Mouse (Mus musculus) cerebellum, postnatal 10 days (tissue): Measurements from ENCODE around the gene Faah.

Experiments used
- DNase-seq, 2 experiments: peaks; one replicate each; pipeline ENCODE4 v3.0.0; 2021; ENCODE audit warnings: mixed read lengths in 2 of 2

Gene Faah

DNA sequence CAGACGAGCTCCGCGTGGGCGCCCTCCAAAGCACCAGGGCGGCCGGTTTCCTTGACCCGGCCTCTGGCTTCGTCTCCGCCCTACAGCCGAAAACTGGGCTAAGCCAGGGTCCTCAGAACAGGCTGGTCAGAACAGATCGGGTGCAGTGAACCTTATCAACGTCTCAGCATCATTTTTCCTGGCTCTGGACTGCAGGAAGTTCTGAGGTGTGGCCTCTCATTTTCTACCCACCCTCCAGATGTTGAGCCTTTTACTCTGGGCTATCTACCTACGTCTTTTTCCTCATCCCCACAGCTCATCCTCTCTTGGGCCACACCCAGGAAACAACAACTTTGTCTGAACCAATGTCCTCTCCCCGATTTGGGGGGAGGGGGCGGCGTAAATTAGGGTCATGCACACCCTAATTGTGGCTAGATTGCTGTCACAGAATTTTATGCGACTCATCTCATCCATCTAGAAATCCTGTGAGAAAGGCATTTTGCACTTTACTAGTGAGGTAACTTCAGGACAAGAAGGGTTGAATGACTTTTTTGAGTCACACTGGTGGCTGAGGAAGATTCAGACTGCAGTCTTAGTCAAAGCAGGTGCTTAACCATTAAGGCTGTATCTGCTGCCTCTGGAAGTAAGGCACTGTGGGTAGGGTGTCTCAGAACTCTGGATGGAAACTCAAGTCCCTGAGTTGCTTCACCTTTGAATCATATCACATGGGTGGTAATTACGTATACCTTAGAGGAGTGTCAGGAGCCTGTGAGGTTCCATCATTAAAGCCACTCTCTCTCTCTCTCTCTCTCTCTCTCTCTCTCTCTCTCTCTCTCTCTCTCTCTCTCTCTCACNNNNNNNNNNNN, at the start of gene Faah:
Gene Faah, minus strand, starts transcription at position 25 of the 845 bp plus-strand sequence.
- no peak for DNase-seq

GRCm38 (mm10) chr4:116063855-116064254, 46.1 kb upstream of the Faah start:
- DNase-seq: no peak

- DNase-seq: no peak
Measured at GRCm38 (mm10) chr4:116059012-116059726, 41.4 kb upstream of the Faah start.

DNA sequence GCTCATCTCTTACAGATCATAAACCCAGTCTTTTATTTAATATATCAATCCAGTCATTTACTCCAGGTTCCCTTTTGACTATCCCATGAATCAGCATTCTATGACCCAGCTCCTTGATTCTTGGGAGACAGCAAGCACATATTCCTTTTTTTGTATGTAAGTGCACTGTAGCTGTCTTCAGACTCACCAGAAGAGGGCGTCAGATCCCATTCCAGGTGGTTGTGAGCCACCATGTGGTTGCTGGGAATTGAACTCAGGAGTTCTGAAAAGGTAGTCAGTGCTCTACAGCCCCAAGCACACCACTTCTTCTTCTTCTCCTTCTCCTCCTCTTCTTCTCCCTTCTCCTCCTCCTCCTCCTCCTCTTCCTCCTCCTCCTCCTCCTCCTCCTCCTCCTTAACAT, 39.8 kb upstream of the Faah start:
- DNase-seq: no peak

- DNase-seq: peak; percentile 87 to 91
Measured at GRCm38 (mm10) chr4:116053399-116053961, 35.8 kb upstream of the Faah start, which contains the start of gene Nsun4. Nsun4 (minus strand) TSS chr4:116053876.

DNA sequence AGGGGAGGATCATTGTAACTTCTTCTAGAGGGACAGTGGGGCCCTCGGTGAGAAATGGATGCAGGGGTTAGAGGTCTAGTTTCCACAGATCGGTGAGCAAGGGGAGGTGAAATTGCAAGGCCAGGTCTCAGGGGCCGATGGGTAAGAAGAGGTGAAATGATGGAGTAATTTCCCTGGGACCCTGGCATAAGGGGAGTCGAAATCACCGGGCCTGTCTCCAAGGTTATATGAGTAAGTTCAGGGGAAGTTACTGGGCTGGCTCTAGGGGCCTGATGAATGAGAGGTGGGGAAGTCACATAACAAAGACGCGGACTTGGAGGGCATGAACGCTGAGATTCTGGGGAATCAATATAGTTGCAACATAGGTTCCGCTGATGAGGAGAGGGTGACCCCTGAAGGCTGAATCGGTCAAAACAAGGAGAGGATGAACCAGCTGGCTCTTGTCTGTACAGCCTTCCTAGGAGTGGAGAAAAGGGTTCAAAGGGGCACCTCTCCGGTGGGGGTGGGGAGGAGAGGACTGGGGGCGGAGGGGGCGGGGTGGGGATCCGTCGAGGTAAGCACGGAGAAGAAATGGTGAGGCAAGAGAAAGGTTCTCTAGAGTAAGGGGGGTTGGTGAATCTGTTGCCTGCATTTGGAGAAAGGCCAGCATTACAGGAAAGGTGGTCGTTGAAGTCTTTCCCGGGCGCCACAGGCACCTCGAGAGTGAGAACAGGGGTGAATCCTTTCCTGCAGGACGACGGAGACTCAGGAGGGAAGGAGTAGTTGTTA, 35.0 kb upstream of the Faah start:
- peak; percentile 63 to 68 for DNase-seq

- DNase-seq: no peak
Measured at GRCm38 (mm10) chr4:116049211-116049610, 31.5 kb upstream of the Faah start.

DNA sequence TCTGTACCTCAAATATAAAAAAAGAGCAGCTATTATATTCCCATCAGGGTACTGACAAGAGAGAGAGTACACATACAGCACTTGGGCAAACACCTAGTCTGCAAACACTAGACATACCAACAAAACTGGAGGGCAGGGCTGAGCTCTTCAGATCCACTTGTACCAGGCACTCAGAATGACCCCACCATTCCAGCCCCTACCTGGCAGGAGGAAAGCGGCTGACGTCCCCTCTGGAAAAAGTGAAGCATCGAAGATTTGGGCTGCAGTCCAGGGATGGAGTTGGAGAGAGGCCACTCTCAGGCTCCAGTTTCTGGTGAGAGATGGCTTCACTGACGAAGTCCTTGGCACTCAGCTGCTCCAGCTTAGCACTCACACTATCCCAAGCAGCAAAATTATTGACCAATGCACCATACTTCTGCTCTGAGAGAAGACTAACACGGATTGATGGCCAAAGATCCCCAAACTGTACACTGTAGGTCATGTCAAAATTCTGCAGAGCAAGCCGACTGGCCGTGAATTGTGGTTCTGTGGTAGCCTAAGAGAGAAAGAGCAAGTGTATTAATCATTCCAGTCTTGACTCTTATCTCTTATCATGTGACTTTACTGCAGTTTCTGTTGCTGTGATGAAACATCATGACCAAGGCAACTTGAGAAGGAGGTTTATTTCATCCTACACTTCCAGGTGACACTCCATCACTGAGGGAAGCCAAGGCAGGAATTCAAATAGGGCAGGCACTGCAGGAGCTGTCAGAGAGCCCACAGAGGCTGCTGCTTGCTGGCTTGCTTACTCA, 30.6 kb upstream of the Faah start:
- peak; percentile 23 to 30 for DNase-seq

GRCm38 (mm10) chr4:116047681-116048080, 30.0 kb upstream of the Faah start:
- DNase-seq: no peak

GRCm38 (mm10) chr4:116046604-116047003, 28.9 kb upstream of the Faah start:
- DNase-seq: no peak

GRCm38 (mm10) chr4:116042186-116042585, 24.5 kb upstream of the Faah start:
- DNase-seq: no peak

GRCm38 (mm10) chr4:116040466-116040865, 22.7 kb upstream of the Faah start:
- DNase-seq: no peak

DNA sequence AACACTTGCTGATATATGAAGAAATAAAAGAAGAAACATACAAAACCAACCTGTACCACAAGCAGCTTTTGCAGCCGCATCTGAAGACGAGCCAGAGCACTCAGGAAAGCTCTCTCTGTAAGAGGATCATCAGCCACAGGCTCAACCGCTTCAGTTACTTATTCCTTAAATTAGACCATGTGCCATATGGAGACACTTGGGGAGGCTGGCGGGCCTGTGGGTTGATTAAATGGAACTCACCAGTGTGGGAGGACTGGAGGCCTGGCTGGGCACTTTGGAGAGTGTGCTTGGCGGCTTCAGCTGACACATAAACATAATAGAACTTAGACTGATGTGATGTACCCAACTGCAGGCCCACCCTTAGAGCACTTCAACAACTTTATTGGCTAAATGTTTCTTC, 15.6 kb upstream of the Faah start:
- DNase-seq: no peak

GRCm38 (mm10) chr4:116032906-116033305, 15.2 kb upstream of the Faah start:
- no peak for DNase-seq

DNA sequence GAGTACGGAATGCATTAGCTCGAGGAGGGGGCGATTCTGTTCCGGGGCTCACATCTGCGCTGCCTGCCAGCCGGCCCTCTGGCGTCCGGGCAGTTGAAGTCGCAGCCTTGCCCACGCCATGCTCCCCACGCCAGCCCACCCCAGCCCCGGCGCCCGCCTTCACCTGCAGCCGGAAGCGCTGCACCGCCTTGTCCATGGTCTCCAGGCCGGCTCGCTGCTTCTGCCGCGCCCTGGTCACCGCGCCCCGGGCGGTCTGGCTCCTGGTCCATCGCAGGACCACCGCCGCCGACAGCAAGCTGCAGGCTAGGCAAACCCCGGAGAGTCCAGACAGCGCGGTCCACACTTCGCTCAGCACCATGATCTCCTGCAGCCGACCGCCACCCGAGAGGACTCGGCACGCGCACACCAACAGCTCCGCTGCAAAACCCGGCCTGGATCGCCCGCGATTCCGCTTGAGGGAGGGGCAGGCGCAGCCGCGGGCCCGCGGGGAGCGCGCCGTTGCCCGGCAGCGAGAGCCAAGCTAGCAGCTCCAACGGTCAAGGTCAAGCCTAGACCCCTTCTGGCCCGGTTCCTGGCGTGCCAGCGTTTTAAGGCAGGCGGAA, 325 bp downstream of the Faah start:
- peak; percentile 82 to 86 for DNase-seq

- no peak for DNase-seq
Measured at GRCm38 (mm10) chr4:116016862-116017299, 845 bp downstream of the Faah start.

DNA sequence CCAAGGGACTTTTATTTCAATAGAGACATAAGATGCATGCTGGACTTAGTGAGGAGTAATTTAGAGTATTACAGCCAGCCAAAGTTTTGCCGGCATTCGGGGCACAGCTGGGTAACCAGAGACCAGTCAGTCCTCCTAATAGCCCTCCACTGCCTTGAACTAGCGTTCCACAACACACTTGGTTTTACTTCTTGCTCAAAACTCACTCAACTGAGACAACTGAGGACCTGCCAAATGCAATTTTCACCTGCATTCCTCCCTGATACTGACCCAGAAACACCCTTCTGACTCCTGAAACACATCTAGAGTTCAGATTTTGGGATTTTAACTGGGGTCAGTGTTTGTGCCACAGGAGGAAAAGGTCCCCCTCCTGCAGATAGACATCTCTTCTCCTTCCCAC, 1.3 kb downstream of the Faah start:
- DNase-seq: no peak

DNA sequence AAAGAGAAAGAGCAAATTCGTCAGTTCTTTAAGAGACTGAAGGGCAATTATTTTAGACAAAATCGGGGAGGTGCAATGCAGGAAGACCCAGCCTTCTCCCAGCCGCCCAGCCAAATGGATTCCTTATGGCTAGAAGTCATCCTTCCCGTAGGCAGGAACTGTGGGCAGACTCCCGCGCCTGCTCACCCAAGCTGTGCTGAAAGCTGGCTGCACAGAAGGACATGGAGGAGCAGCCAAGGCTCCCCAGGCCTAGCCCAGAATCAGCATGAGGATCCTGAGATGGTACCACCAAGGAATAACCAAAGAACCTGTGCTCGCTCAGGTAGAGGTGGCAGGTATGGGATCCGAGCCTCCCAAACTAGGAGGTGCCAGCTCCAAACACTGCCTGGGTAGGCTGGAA, 1.7 kb downstream of the Faah start:
- DNase-seq: peak; percentile 32 to 49

GRCm38 (mm10) chr4:116015502-116015901, 2.2 kb downstream of the Faah start:
- no peak for DNase-seq

- no peak for DNase-seq
Measured at GRCm38 (mm10) chr4:116010186-116010585, 7.5 kb downstream of the Faah start.

GRCm38 (mm10) chr4:116001206-116001605, 16.5 kb downstream of the Faah start:
- no peak for DNase-seq

DNA sequence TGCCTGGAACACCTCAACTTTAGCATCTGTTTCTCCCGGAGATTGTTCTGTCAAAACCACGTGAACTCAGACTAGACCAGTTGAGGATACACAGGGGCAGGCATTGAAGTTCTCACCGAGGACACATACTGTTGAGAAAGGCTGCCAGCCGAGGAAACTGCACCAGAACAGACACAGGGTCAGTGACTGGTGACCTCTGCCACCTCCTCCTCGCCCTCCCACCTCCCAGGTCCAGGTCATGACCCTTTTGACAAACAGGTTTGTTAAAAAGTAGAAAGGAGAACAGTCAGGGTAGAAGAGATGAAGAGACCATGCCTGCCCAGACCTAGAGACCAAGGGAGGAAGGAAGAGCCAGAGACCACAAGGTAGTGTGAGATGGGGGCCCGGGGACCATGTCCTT, 17.1 kb downstream of the Faah start:
- DNase-seq: no peak
